Mouse (Mus musculus) heart, embryonic 10.5 days (tissue): ENCODE data around the gene Hmcn1. TPM values are rescaled to one million over a fixed set of nuclear protein-coding genes. Genes with fewer than 3 reads are reported as not detected.

Experiments used
- DNase-seq: peaks from one replicate; pipeline ENCODE4 v3.0.0-alpha.2; 2017; ENCODE audit warnings: low spot score
- H3K27ac ChIP-seq: fragments of 300-500 bp; sonication (generic); 2 replicates; pipeline ENCODE4 v1.5.1; 2016; ENCODE audit warnings: mild to moderate bottlenecking
- H3K27me3 ChIP-seq: fragments of 300-500 bp; sonication (generic); 2 replicates; pipeline ENCODE4 v1.6.1; 2016; ENCODE audit warnings: mild to moderate bottlenecking; ENCODE audit not compliant: poor library complexity, insufficient read depth, severe bottlenecking
- H3K36me3 ChIP-seq: fragments of 300-500 bp; sonication (generic); 2 replicates; pipeline ENCODE4 v1.6.1; 2016; ENCODE audit warnings: mild to moderate bottlenecking, moderate library complexity
- H3K4me1 ChIP-seq: fragments of 300-500 bp; sonication (generic); 2 replicates; pipeline ENCODE4 v1.6.1; 2016; ENCODE audit warnings: mild to moderate bottlenecking
- H3K4me3 ChIP-seq: fragments of 300-500 bp; sonication (generic); 2 replicates; pipeline ENCODE4 v1.5.1; 2016; ENCODE audit warnings: mild to moderate bottlenecking, moderate library complexity
- H3K9me3 ChIP-seq: fragments of 300-500 bp; sonication (generic); 2 replicates; pipeline ENCODE4 v1.6.1; 2016; ENCODE audit warnings: mild to moderate bottlenecking, moderate library complexity
- WGBS: fragments of 180-500 bp; shearing (Covaris S2); methylation state at CpG from one replicate; pipeline ENCODE4 v1.1.7; 2016; 5-methylcytosine and 5-hydroxymethylcytosine counted together
- polyA plus RNA-seq: library from polyadenylated mRNA; unstranded; fragments of >200 nt; fragmentation: Nextera tagmentation; extraction: Ambion mirVana; gene quantifications from 2 replicates; pipeline ENCODE4 v1.2.1, GENCODE M21; 2016

Gene Hmcn1
- polyA plus RNA-seq, 1 experiment from 2014 or later = 8.8 TPM

GRCm38 (mm10) chr1:150786746-150787145 is 206.5 kb downstream of the Hmcn1 start:
- no peaks in the 10 kb centered on the region for H3K9me3 ChIP-seq
- WGBS = 72% methylated on average over 6 of the region's 6 CpGs
- no peak overlapping the region for H3K27ac ChIP-seq
- no peak overlapping the region for H3K4me3 ChIP-seq
- no peaks in the 10 kb centered on the region for H3K27me3 ChIP-seq
- H3K4me1 ChIP-seq = no peaks in the 10 kb centered on the region
- no peak for DNase-seq
- H3K36me3 ChIP-seq = peaks cover 6% of the 10 kb centered on the region; the same call in 1 of the 2 replicates

GRCm38 (mm10) chr1:150783070-150783842 is 210.0 kb downstream of the Hmcn1 start:
- H3K9me3 ChIP-seq = no peaks in the 10 kb centered on the region
- DNase-seq = no peak
- no peak overlapping the region for H3K27ac ChIP-seq
- peaks cover 6% of the 10 kb centered on the region; the same call in 1 of the 2 replicates for H3K36me3 ChIP-seq
- WGBS = 83% methylated on average over 15 of the region's 15 CpGs
- H3K4me1 ChIP-seq = no peaks in the 10 kb centered on the region
- H3K4me3 ChIP-seq = no peak overlapping the region
- no peaks in the 10 kb centered on the region for H3K27me3 ChIP-seq

- H3K27ac ChIP-seq = no peak overlapping the region
- H3K27me3 ChIP-seq = no peaks in the 10 kb centered on the region
- H3K4me1 ChIP-seq = no peaks in the 10 kb centered on the region
- H3K4me3 ChIP-seq = no peak overlapping the region
- 34% methylated on average over 2 of the region's 2 CpGs for WGBS
- DNase-seq = no peak
- peaks cover 6% of the 10 kb centered on the region; the same call in 1 of the 2 replicates for H3K36me3 ChIP-seq
- no peaks in the 10 kb centered on the region for H3K9me3 ChIP-seq
Measured at GRCm38 (mm10) chr1:150779902-150780301, 213.3 kb downstream of the Hmcn1 start.

GRCm38 (mm10) chr1:150776741-150777140 is 216.5 kb downstream of the Hmcn1 start:
- no peak overlapping the region for H3K4me3 ChIP-seq
- no peaks in the 10 kb centered on the region for H3K27me3 ChIP-seq
- H3K4me1 ChIP-seq = no peaks in the 10 kb centered on the region
- no peak overlapping the region for H3K27ac ChIP-seq
- no peak for DNase-seq
- no peaks in the 10 kb centered on the region for H3K9me3 ChIP-seq
- H3K36me3 ChIP-seq = 0 out of 2 replicates have a peak, but pooled peaks cover 3% of the 10 kb centered on the region

- Histone ChIP-seq H3K4me1 (0 out of 2 replicates have a peak, but pooled peaks cover 4% of the 10 kb centered on the region), H3K27me3 (no peaks in the 10 kb centered on the region), H3K4me3 (no peak overlapping the region), H3K36me3 (0 out of 2 replicates have a peak, but pooled peaks cover 3% of the 10 kb centered on the region), H3K27ac (no peak overlapping the region), H3K9me3 (no peaks in the 10 kb centered on the region)
- 85% methylated on average over 2 of the region's 2 CpGs for WGBS
- no peak for DNase-seq
Measured at GRCm38 (mm10) chr1:150775742-150776141, 217.5 kb downstream of the Hmcn1 start.

- WGBS = 92% methylated on average over 3 of the region's 3 CpGs
- H3K36me3 ChIP-seq = peaks cover 8% of the 10 kb centered on the region; the same call in 1 of the 2 replicates
Measured at GRCm38 (mm10) chr1:150772958-150773357, 220.3 kb downstream of the Hmcn1 start.

GRCm38 (mm10) chr1:150770948-150771521 is 222.2 kb downstream of the Hmcn1 start:
- no peak overlapping the region for H3K27ac ChIP-seq
- no peaks in the 10 kb centered on the region for H3K9me3 ChIP-seq
- no peaks in the 10 kb centered on the region for H3K27me3 ChIP-seq
- no peak overlapping the region for H3K4me3 ChIP-seq
- 0 out of 2 replicates have a peak, but pooled peaks cover 4% of the 10 kb centered on the region for H3K4me1 ChIP-seq
- peaks cover 8% of the 10 kb centered on the region; the same call in 1 of the 2 replicates for H3K36me3 ChIP-seq
- 58% methylated on average over 7 of the region's 7 CpGs for WGBS
- DNase-seq = no peak

More at GRCm38 (mm10) chr1:150772958-150773357, 220.3 kb downstream of the Hmcn1 start:
- no peak for DNase-seq
- no peak overlapping the region for H3K27ac ChIP-seq
- H3K4me1 ChIP-seq = 0 out of 2 replicates have a peak, but pooled peaks cover 4% of the 10 kb centered on the region
- no peaks in the 10 kb centered on the region for H3K9me3 ChIP-seq
- H3K27me3 ChIP-seq = no peaks in the 10 kb centered on the region
- H3K4me3 ChIP-seq = no peak overlapping the region

- Histone ChIP-seq H3K27ac (no peak overlapping the region), H3K9me3 (no peaks in the 10 kb centered on the region), H3K27me3 (no peaks in the 10 kb centered on the region), H3K4me3 (no peak overlapping the region), H3K4me1 (0 out of 2 replicates have a peak, but pooled peaks cover 4% of the 10 kb centered on the region), H3K36me3 (peaks cover 10% of the 10 kb centered on the region; the same call in 1 of the 2 replicates)
- no peak for DNase-seq
- 56% methylated on average over 2 of the region's 2 CpGs for WGBS
Measured at GRCm38 (mm10) chr1:150769836-150770235, 223.4 kb downstream of the Hmcn1 start.

- no peak for DNase-seq
- 79% methylated on average over 4 of the region's 4 CpGs for WGBS
- no peak overlapping the region for H3K27ac ChIP-seq
- peaks cover 8% of the 10 kb centered on the region; the same call in 1 of the 2 replicates for H3K36me3 ChIP-seq
- H3K4me3 ChIP-seq = no peak overlapping the region
- H3K27me3 ChIP-seq = no peaks in the 10 kb centered on the region
- H3K9me3 ChIP-seq = no peaks in the 10 kb centered on the region
- no peaks in the 10 kb centered on the region for H3K4me1 ChIP-seq
Measured at GRCm38 (mm10) chr1:150761678-150762077, 231.6 kb downstream of the Hmcn1 start.

- H3K27me3 ChIP-seq = no peaks in the 10 kb centered on the region
- no peak overlapping the region for H3K4me3 ChIP-seq
- peaks cover 11% of the 10 kb centered on the region; the same call in 1 of the 2 replicates for H3K36me3 ChIP-seq
- H3K27ac ChIP-seq = no peak overlapping the region
- no peaks in the 10 kb centered on the region for H3K4me1 ChIP-seq
- H3K9me3 ChIP-seq = no peaks in the 10 kb centered on the region
- WGBS = 50% methylated on average over 2 of the region's 2 CpGs
- DNase-seq = no peak
Measured at GRCm38 (mm10) chr1:150760801-150761331, 232.4 kb downstream of the Hmcn1 start.

GRCm38 (mm10) chr1:150759476-150760079 is 233.7 kb downstream of the Hmcn1 start:
- H3K27me3 ChIP-seq = no peaks in the 10 kb centered on the region
- no peaks in the 10 kb centered on the region for H3K4me1 ChIP-seq
- no peaks in the 10 kb centered on the region for H3K9me3 ChIP-seq
- H3K27ac ChIP-seq = no peak overlapping the region
- 31% methylated on average over 2 of the region's 2 CpGs for WGBS
- DNase-seq = no peak
- H3K36me3 ChIP-seq = peaks cover 5% of the 10 kb centered on the region; the same call in 1 of the 2 replicates
- H3K4me3 ChIP-seq = no peak overlapping the region

GRCm38 (mm10) chr1:150753920-150754319 is 239.3 kb downstream of the Hmcn1 start:
- Histone ChIP-seq H3K27ac (no peak overlapping the region), H3K4me3 (no peak overlapping the region), H3K9me3 (no peaks in the 10 kb centered on the region), H3K36me3 (peaks cover 12% of the 10 kb centered on the region; the same call in 1 of the 2 replicates), H3K4me1 (no peaks in the 10 kb centered on the region), H3K27me3 (no peaks in the 10 kb centered on the region)
- no peak for DNase-seq
- WGBS = 77% methylated on average over 5 of the region's 5 CpGs
